Mouse (Mus musculus): ENCODE measurements around the gene Gse1. TPM values are rescaled to one million over a fixed set of nuclear protein-coding genes. Genes with fewer than 3 reads are reported as not detected.

Gse1 gene
- total and polyA plus RNA-seq, 2 experiments from 2014 or later: 15.9 to 48.2 TPM

DNA sequence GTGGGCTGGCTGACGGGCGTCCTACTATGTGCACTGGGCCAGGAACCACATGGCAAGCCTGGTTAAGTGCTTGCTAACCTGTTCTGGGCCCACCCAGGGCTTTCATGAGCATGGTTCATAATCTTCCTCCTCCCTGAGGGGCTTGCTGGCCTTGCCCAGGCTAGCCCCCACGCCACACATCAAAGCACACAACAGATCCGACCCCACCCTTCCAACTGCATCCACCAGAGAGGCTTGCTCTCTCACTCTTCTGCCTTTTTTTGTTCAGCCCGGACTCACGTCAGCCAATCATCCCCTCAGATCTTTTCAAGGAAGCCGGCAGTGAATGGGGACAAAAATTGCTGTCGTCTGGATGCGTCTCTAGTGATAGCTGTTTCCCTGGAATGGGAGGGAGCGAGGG lies 112.9 kb downstream of the Gse1 start:
- no peaks in the 10 kb centered on the region for H3K9me3 ChIP-seq (ENCODE audit: low read length)
- ATAC-seq (peak; percentile 34; the same call in 1 of the 2 replicates), DNase-seq (no peak)
- H3K4me3 ChIP-seq (ENCODE audit: low read depth, low read length): no peak overlapping the region
- no peaks in the 10 kb centered on the region for H3K36me3 ChIP-seq (ENCODE audit: insufficient read depth)
- H3K4me2 ChIP-seq (ENCODE audit: low read depth): no peak overlapping the region
- no peak for TF ChIP-seq CTCF (IDR thresholded peaks at IDR 0.05; ENCODE audit: low read depth)
- H3K27ac ChIP-seq (ENCODE audit: low read depth, low read length): no peak overlapping the region
- H3K27me3 ChIP-seq (ENCODE audit: insufficient read depth, low read length): no peaks in the 10 kb centered on the region
- H3K9ac ChIP-seq: peak overlapping the region; percentile 6; the same call in 1 of the 2 replicates
- H3K4me1 ChIP-seq (ENCODE audit: insufficient read depth): peaks cover 11% of the 10 kb centered on the region
- WGBS: 48% methylated on average over 10 of the region's 10 CpGs

DNA sequence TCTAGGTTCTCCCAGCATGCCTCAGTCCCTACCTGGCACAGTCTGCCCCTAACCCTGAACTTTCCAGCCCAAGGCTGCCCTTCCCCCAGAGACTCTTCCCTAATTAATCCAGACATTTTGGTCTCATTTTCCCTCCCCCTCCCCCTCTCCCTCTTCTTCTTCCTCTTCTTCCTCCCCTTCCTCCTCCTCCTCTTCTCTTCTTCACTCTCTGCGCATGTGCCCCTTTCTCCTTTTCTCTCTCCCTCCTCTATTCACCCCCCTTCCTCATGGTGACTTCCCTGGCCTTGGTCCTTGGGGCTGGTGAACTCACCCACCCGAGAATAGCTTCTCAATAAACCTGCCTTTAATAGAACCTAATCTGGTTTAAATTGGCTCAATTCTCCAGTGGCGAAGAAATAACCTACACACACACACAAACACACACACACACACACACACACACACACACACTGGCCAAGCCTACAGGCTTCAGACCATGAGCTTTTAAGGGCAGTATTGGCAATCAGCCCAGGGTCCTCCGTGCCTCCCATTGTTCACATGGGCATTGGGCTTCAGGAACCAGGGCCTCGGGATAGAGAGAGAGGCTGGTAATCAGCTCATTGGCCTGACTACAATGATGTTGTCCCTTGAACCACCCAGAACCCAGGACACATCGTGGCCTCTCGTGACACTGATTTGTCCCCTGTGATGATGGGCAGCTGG lies 114.7 kb downstream of the Gse1 start:
- H3K4me1 ChIP-seq (ENCODE audit: insufficient read depth): peaks cover 17% of the 10 kb centered on the region
- DNase-seq (peak; percentile 62), ATAC-seq (no peak)
- H3K36me3 ChIP-seq (ENCODE audit: insufficient read depth): no peaks in the 10 kb centered on the region
- no peaks in the 10 kb centered on the region for H3K9me3 ChIP-seq (ENCODE audit: low read length)
- WGBS: 25% methylated on average over 7 of the region's 7 CpGs
- H3K9ac ChIP-seq: no peak overlapping the region
- no peak overlapping the region for H3K4me2 ChIP-seq (ENCODE audit: low read depth)
- no peak for TF ChIP-seq CTCF (IDR thresholded peaks at IDR 0.05; ENCODE audit: low read depth)
- no peaks in the 10 kb centered on the region for H3K27me3 ChIP-seq (ENCODE audit: insufficient read depth, low read length)
- H3K27ac ChIP-seq (ENCODE audit: low read depth, low read length): no peak overlapping the region; the same call in 1 of the 2 replicates
- H3K4me3 ChIP-seq (ENCODE audit: low read depth, low read length): no peak overlapping the region

GRCm38 (mm10) chr8:120343582-120343981 lies 115.3 kb downstream of the Gse1 start:
- Histone ChIP-seq H3K4me3 (ENCODE audit: low read depth, low read length) (no peak overlapping the region), H3K4me1 (ENCODE audit: insufficient read depth) (peaks cover 17% of the 10 kb centered on the region), H3K36me3 (ENCODE audit: insufficient read depth) (no peaks in the 10 kb centered on the region), H3K9ac (no peak overlapping the region), H3K27ac (ENCODE audit: low read depth, low read length) (no peak overlapping the region; the same call in 1 of the 2 replicates), H3K9me3 (ENCODE audit: low read length) (no peaks in the 10 kb centered on the region), H3K27me3 (ENCODE audit: insufficient read depth, low read length) (no peaks in the 10 kb centered on the region), H3K4me2 (ENCODE audit: low read depth) (no peak overlapping the region)
- TF ChIP-seq CTCF (IDR thresholded peaks at IDR 0.05; ENCODE audit: low read depth): no peak
- no peak for DNase-seq
- WGBS: 21% methylated on average over 12 of the region's 12 CpGs
- peak; percentile 42; the same call in 1 of the 2 replicates for ATAC-seq

DNA sequence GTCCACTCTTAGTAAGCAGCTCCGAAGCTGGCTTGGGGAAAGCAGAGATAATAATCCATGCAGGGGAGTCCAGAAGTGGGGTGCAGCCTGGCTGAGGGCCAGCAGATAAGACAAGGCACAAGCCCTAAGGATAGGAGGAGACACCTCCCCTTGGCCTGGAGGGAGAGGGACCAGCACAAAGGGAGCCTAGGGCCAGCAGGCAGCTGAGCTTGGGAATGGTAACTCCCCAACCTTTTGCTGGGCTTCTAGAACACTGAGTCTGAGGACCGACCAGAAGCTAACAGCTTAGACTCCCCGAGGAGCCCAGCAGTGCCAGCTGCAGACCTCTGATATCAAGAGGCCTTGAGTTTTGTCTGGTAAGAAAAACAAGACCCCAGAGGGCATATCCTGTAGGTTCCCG lies 115.9 kb downstream of the Gse1 start:
- TF ChIP-seq CTCF (IDR thresholded peaks at IDR 0.05; ENCODE audit: low read depth): no peak
- Histone ChIP-seq H3K4me1 (ENCODE audit: insufficient read depth) (peaks cover 17% of the 10 kb centered on the region), H3K4me2 (ENCODE audit: low read depth) (no peak overlapping the region), H3K9me3 (ENCODE audit: low read length) (no peaks in the 10 kb centered on the region), H3K27ac (ENCODE audit: low read depth, low read length) (peak overlapping the region; percentile 15; the same call in 1 of the 2 replicates), H3K27me3 (ENCODE audit: insufficient read depth, low read length) (no peaks in the 10 kb centered on the region), H3K36me3 (ENCODE audit: insufficient read depth) (no peaks in the 10 kb centered on the region), H3K9ac (no peak overlapping the region; the same call in 1 of the 2 replicates), H3K4me3 (ENCODE audit: low read depth, low read length) (no peak overlapping the region)
- ATAC-seq: no peak
- DNase-seq: no peak
- 21% methylated on average over 4 of the region's 4 CpGs for WGBS

DNA sequence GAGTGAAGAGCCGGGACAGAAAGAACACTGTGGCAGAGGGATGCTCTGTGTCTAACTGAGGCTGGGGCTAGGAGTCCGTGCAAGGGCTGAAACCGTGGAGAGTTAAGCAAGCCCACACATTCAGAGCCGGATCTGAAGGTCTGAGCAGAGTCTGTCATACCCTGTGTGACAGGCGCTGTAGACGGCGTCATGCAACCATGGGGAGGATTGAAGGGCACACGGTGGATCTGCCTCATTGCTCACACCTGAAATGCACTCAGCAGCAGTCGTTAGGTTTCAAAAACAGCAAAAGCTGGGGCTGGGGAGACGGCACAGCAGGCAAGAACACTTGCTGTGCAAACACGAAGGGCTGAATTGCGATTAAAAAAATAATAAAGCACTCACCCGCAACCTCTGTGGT lies 116.3 kb downstream of the Gse1 start:
- no peak for TF ChIP-seq CTCF (IDR thresholded peaks at IDR 0.05; ENCODE audit: low read depth)
- Histone ChIP-seq H3K4me1 (ENCODE audit: insufficient read depth) (peaks cover 17% of the 10 kb centered on the region), H3K36me3 (ENCODE audit: insufficient read depth) (no peaks in the 10 kb centered on the region), H3K9ac (no peak overlapping the region), H3K9me3 (ENCODE audit: low read length) (no peaks in the 10 kb centered on the region), H3K4me2 (ENCODE audit: low read depth) (no peak overlapping the region), H3K27me3 (ENCODE audit: insufficient read depth, low read length) (no peaks in the 10 kb centered on the region), H3K27ac (ENCODE audit: low read depth, low read length) (peak overlapping the region; percentile 15; the same call in 1 of the 2 replicates), H3K4me3 (ENCODE audit: low read depth, low read length) (no peak overlapping the region)
- DNase-seq (no peak), ATAC-seq (no peak)
- WGBS: 25% methylated on average over 13 of the region's 13 CpGs

DNA sequence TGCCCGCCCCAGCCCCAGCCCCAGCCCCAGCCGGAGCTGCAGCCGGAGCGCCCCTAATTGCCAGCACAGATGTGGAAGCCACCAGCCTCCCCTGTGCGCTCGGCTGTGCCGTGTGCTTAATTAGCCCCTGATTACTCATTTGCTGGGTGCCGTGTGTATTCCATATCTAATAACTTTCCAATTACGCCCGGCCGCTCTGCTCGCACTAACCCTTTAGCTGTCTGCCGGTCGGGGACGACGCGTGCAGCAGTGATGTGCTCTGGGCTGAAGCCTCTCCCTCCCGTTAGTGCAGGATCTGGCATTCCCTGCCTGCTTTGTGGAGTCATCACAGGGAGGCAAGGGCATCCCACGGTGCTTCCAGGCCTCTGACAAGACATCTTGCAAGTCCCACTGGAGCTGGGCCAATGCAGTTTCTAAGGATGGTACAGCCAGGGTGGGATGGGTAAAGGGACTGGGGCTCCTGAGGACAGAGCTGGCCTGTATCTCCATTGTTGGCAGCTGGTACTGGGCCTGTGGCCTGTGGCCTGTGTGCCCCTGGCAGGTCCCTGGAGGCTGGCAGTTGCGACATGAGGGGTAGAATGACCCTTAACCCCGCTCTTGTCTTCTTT lies 119.6 kb downstream of the Gse1 start:
- ATAC-seq: peak; percentile 76

GRCm38 (mm10) chr8:120348922-120349321 lies 120.7 kb downstream of the Gse1 start:
- H3K9me3 ChIP-seq (ENCODE audit: low read length): no peaks in the 10 kb centered on the region
- ATAC-seq (no peak), DNase-seq (no peak)
- no peak overlapping the region for H3K4me3 ChIP-seq (ENCODE audit: low read depth, low read length)
- H3K4me1 ChIP-seq (ENCODE audit: insufficient read depth): peaks cover 9% of the 10 kb centered on the region; the same call in 1 of the 2 replicates
- no peak overlapping the region for H3K27ac ChIP-seq (ENCODE audit: low read depth, low read length)
- no peak overlapping the region for H3K9ac ChIP-seq
- WGBS: 33% methylated on average over 11 of the region's 11 CpGs
- no peak for TF ChIP-seq CTCF (IDR thresholded peaks at IDR 0.05; ENCODE audit: low read depth)
- H3K27me3 ChIP-seq (ENCODE audit: insufficient read depth, low read length): no peaks in the 10 kb centered on the region
- H3K4me2 ChIP-seq (ENCODE audit: low read depth): no peak overlapping the region
- no peaks in the 10 kb centered on the region for H3K36me3 ChIP-seq (ENCODE audit: insufficient read depth)

More for the DNA sequence above, 119.6 kb downstream of the Gse1 start:
- Histone ChIP-seq H3K9ac (0 out of 2 replicates have a peak overlapping the region, but pooled peaks have one; percentile 1), H3K4me1 (ENCODE audit: insufficient read depth) (peaks cover 12% of the 10 kb centered on the region; the same call in 1 of the 2 replicates), H3K4me3 (ENCODE audit: low read depth, low read length) (no peak overlapping the region), H3K27ac (ENCODE audit: low read depth, low read length) (0 out of 2 replicates have a peak overlapping the region, but pooled peaks have one; percentile 21), H3K4me2 (ENCODE audit: low read depth) (0 out of 2 replicates have a peak overlapping the region, but pooled peaks have one; percentile 1), H3K36me3 (ENCODE audit: insufficient read depth) (no peaks in the 10 kb centered on the region), H3K9me3 (ENCODE audit: low read length) (no peaks in the 10 kb centered on the region), H3K27me3 (ENCODE audit: insufficient read depth, low read length) (no peaks in the 10 kb centered on the region)
- no peak for TF ChIP-seq CTCF (IDR thresholded peaks at IDR 0.05; ENCODE audit: low read depth)
- DNase-seq: peak; percentile 61
- WGBS: 17% methylated on average over 21 of the region's 21 CpGs
